Mouse (Mus musculus): ENCODE measurements around the gene Dio1.

DNA sequence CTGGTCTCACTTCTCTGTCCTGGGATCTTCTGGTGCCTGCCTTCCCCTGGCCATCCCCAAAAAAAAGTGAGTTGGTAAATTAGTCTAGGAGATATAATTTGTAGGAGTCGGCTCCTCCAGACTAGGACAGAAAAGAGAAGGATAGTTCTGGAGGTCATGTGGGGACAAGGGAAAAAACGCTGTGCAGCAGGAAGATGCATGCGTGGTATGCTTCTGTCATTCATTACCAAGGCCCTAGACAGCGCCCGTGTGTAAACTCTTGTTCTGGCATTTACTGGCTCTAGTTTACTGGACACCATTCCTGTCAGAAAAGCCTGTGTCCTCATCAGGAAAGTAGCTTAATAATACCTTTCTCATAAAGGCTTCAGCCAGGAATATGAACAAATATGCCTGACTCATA, 32.5 kb downstream of the Dio1 start:
- TF ChIP-seq CTCF (IDR thresholded peaks at IDR 0.05): no peak
- TF ChIP-seq EP300 (IDR thresholded peaks at IDR 0.05): no peak
